Mouse (Mus musculus) ES-E14 (cell line): ENCODE measurements around the gene Vav3.

Experiments used
- CHD2 ChIP-seq: IDR thresholded peaks from 2 replicates; pipeline ENCODE4 v1.6.1; 2014; ENCODE audit warnings: mild to moderate bottlenecking, low read depth, low read length, inconsistent platforms
- HCFC1 ChIP-seq: IDR thresholded peaks from 2 replicates; pipeline ENCODE4 v1.6.1; 2012; ENCODE audit warnings: low read length, inconsistent platforms, borderline replicate concordance; ENCODE audit not compliant: insufficient read depth
- MAFK ChIP-seq: IDR thresholded peaks from 2 replicates; pipeline ENCODE4 v1.6.1; 2014; ENCODE audit warnings: mild to moderate bottlenecking, low read depth, low read length, inconsistent platforms; ENCODE audit not compliant: insufficient read depth
- ZNF384 ChIP-seq: IDR thresholded peaks from 2 replicates; pipeline ENCODE4 v1.6.1; 2012; ENCODE audit warnings: low read depth, low read length, inconsistent platforms

DNA sequence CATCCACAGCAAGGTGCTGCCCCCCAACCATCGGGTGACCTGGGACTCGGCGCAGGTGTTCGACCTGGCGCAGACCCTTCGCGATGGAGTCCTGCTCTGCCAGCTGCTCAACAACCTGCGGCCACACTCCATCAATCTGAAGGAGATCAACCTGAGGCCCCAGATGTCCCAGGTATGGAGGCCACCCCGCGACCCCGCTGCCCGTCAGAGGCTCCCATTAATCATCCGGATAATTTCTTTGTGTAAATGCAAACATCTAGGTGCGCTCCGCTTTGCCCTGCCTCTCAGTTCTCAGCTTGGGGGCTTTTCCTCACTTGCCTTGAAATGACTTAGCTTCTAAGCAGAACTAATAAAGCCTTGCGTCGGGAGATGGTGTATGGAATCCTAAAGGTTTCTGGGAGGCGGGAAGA, 623 bp downstream of the Vav3 start:
- TF ChIP-seq HCFC1: no peak
- TF ChIP-seq CHD2: no peak
- no peak for TF ChIP-seq ZNF384
- no peak for TF ChIP-seq MAFK
